Mouse (Mus musculus) heart, adult 2 months (tissue): ENCODE measurements around the gene Tnrc6a. TPM values are rescaled to one million over a fixed set of nuclear protein-coding genes. Genes with fewer than 3 reads are reported as not detected.

Experiments used
- DNase-seq, 2 experiments: peaks; one replicate each; pipeline ENCODE4 v3.0.0; 2021
- H3K27ac ChIP-seq: fragments of 200-600 bp; 2 replicates; pipeline ENCODE4 v1.8.1; 2022
- H3K27me3 ChIP-seq: fragments of 200-500 bp; 2 replicates; pipeline ENCODE4 v1.6.1; 2012; ENCODE audit warnings: mild to moderate bottlenecking, low read length, inconsistent platforms, mixed read lengths; ENCODE audit not compliant: control insufficient read depth, insufficient read depth
- H3K36me3 ChIP-seq: fragments of 200-500 bp; 2 replicates; pipeline ENCODE4 v1.6.1; 2012; ENCODE audit warnings: low read length, inconsistent platforms; ENCODE audit not compliant: control insufficient read depth, insufficient read depth
- H3K4me1 ChIP-seq: fragments of 200-500 bp; 2 replicates; pipeline ENCODE4 v1.6.1; 2011; ENCODE audit warnings: low read length; ENCODE audit not compliant: control insufficient read depth, insufficient read depth
- H3K4me3 ChIP-seq: fragments of 200-600 bp; 2 replicates; pipeline ENCODE4 v1.8.1; 2022
- H3K79me2 ChIP-seq: fragments of 200-500 bp; replicated peaks from 2 replicates; pipeline ENCODE4 v1.6.1; 2012; ENCODE audit warnings: mild to moderate bottlenecking, inconsistent platforms, low read length, moderate library complexity, mixed read lengths; ENCODE audit not compliant: control insufficient read depth, insufficient read depth
- H3K9ac ChIP-seq: fragments of 200-500 bp; 2 replicates; pipeline ENCODE4 v1.6.1; 2012; ENCODE audit warnings: low read depth, mild to moderate bottlenecking, control low read depth, inconsistent platforms, low read length, mixed read lengths
- CTCF ChIP-seq: fragments of 200-600 bp; IDR thresholded peaks from 2 replicates; pipeline ENCODE4 v1.8.1; 2022; ENCODE audit warnings: antibody characterized with exemption, mild to moderate bottlenecking, moderate library complexity
- EP300 ChIP-seq: fragments of 200-500 bp; IDR thresholded peaks from 2 replicates; pipeline ENCODE4 v1.6.1; 2011; ENCODE audit warnings: low read depth, low read length, control low read depth; ENCODE audit not compliant: insufficient read depth
- POLR2A ChIP-seq: fragments of 200-500 bp; IDR thresholded peaks from 2 replicates; pipeline ENCODE4 v1.6.1; 2011; ENCODE audit warnings: mild to moderate bottlenecking, low read depth, low read length, control low read depth; ENCODE audit not compliant: insufficient read depth
- WGBS: fragments of 180-500 bp; shearing (Covaris S2); methylation state at CpG from one replicate; pipeline ENCODE4 v1.1.7; 2018; 5-methylcytosine and 5-hydroxymethylcytosine counted together
- intact Hi-C: fragments of 180-260 bp; cut with DNase I; formaldehyde crosslinking; loops from one replicate; pipeline ENCODE4 v1.15.1; 2025
- polyA plus RNA-seq: library from polyadenylated mRNA; depleted of rRNA; stranded (reverse); fragments of >200 nt; gene quantifications from 2 replicates; pipeline ENCODE4 v1.2.3, GENCODE M21; 2012
- total RNA-seq, 2 experiments: library from RNA; stranded (reverse); gene quantifications; 2 replicates each; pipeline ENCODE4 v1.2.3; 2021

Gene Tnrc6a
- total and polyA plus RNA-seq, 3 experiments, result 22.8 to 34.2 (median 24.2) TPM

DNA sequence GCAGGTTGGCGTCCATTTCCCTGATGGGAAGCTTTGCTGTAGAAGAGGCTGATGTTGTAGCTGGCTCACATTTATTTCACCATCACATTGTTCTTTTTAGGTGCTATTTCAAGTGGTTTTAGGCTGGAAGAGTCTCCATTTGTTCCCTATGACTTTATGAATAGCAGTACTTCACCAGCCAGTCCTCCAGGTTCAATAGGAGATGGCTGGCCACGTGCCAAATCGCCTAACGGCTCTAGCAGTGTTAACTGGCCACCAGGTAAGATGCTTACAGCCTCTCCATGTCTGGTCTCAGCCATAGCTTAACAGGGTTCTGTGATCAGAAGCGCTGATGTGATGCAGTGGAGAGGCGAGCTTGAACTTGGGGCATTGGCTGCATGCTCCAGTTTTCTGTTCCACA lies 62.8 kb downstream of the Tnrc6a start:
- no peak overlapping the region for H3K27ac ChIP-seq
- 77% methylated on average over 6 of the region's 6 CpGs for WGBS
- no peaks in the 10 kb centered on the region for H3K27me3 ChIP-seq
- no peaks in the 10 kb centered on the region for H3K4me1 ChIP-seq
- TF ChIP-seq EP300 (no peak), CTCF (no peak), POLR2A (no peak)
- no peak overlapping the region for H3K4me3 ChIP-seq
- H3K9ac ChIP-seq, result no peak overlapping the region
- DNase-seq, result no peak
- H3K36me3 ChIP-seq, result peaks cover 6% of the 10 kb centered on the region; the same call in 1 of the 2 replicates
- H3K79me2 ChIP-seq, result no peaks in the 10 kb centered on the region
- intact Hi-C loops, result no loop called here

DNA sequence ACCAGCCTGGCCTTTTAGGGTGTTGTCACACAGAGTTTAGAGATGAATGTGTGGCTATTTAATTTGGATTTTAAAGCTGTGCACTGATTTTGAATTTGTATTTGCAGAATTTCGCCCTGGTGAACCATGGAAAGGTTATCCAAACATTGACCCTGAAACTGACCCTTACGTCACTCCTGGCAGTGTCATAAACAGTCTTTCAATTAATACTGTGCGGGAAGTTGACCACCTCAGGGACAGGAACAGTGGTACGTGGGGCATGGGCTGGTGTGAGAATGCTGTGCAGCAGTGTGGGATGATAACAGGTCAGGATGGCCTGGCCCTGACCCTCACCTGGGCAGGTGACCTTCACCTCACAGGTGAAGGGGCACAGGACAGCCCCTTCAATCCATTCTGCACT lies 63.6 kb downstream of the Tnrc6a start:
- no peaks in the 10 kb centered on the region for H3K27me3 ChIP-seq
- no peak overlapping the region for H3K4me3 ChIP-seq
- H3K4me1 ChIP-seq, result no peaks in the 10 kb centered on the region
- no peaks in the 10 kb centered on the region for H3K79me2 ChIP-seq
- intact Hi-C loops, result no loop called here
- 86% methylated on average over 4 of the region's 4 CpGs for WGBS
- H3K36me3 ChIP-seq, result peaks cover 6% of the 10 kb centered on the region; the same call in 1 of the 2 replicates
- TF ChIP-seq CTCF (no peak), EP300 (no peak), POLR2A (no peak)
- no peak overlapping the region for H3K27ac ChIP-seq
- no peak overlapping the region for H3K9ac ChIP-seq
- DNase-seq, result no peak

DNA sequence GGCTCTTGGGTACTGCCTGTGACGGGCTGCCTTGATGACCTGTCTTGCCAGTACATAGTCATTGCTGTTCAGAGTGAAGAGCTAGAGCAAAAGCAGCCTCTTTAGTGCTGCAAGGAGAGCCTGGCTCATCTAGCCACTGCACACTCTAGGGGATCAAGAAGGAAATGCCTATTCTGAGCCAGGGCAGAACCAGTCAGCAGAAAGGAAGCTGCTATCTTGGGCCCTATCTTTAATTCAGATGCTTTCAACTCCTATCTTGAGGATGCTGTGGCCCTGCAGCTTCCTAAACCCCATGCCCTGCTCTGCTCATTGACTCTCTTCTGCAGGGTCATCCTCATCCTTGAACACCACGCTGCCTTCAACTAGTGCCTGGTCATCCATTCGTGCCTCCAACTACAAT lies 64.8 kb downstream of the Tnrc6a start:
- intact Hi-C loops, result no loop called here
- 92% methylated on average over 3 of the region's 3 CpGs for WGBS

DNA sequence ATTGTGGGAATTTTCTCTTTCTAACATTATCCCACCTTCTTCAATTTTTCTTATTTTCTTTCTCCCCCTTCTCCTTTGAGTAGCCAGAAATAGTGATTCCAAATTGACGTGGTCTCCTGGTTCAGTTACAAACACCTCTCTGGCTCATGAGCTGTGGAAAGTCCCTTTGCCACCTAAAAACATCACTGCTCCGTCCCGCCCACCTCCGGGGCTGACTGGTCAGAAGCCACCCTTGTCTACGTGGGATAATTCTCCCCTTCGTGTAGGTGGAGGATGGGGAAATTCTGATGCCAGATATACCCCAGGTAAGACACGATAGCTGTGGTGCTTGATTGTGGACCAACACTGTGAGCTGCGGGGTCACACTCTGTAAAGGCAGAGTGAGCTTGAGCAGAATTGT lies 66.1 kb downstream of the Tnrc6a start:
- Histone ChIP-seq H3K79me2 (no peaks in the 10 kb centered on the region), H3K36me3 (0 out of 2 replicates have a peak, but pooled peaks cover 4% of the 10 kb centered on the region), H3K4me1 (no peaks in the 10 kb centered on the region), H3K27me3 (no peaks in the 10 kb centered on the region), H3K4me3 (no peak overlapping the region), H3K27ac (no peak overlapping the region), H3K9ac (no peak overlapping the region)
- TF ChIP-seq POLR2A (no peak), EP300 (no peak), CTCF (no peak)
- WGBS, result 90% methylated on average over 8 of the region's 8 CpGs
- DNase-seq, result no peak
- intact Hi-C loops, result no loop called here

More for the DNA sequence above, 64.8 kb downstream of the Tnrc6a start:
- TF ChIP-seq CTCF (no peak), EP300 (no peak), POLR2A (no peak)
- Histone ChIP-seq H3K4me3 (no peak overlapping the region), H3K4me1 (no peaks in the 10 kb centered on the region), H3K27me3 (no peaks in the 10 kb centered on the region), H3K27ac (no peak overlapping the region), H3K36me3 (peaks cover 6% of the 10 kb centered on the region; the same call in 1 of the 2 replicates), H3K79me2 (no peaks in the 10 kb centered on the region), H3K9ac (no peak overlapping the region)
- DNase-seq, result no peak

DNA sequence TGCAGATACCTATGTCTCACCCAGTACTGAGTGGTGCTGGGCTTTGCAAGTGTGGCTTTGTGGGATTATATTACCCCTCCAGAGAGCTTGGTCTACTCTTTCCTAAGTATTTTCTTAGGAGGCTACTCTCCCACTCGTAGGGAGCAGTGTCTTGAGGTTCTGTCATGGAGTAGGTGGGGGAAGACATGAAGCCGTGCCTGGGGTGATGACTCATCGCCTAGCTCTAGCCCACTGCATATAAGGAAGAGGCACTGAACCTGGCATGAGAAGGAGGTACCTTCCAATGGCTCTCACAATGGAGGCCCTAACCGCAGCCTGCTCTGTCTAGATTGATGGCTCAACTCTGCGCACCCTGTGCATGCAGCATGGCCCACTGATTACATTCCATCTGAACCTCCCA lies 68.0 kb downstream of the Tnrc6a start:
- H3K27me3 ChIP-seq, result no peaks in the 10 kb centered on the region
- 75% methylated on average over 5 of the region's 5 CpGs for WGBS
- TF ChIP-seq CTCF (no peak), POLR2A (no peak), EP300 (no peak)
- no peak overlapping the region for H3K9ac ChIP-seq
- intact Hi-C loops, result no loop called here
- H3K36me3 ChIP-seq, result no peaks in the 10 kb centered on the region
- no peak overlapping the region for H3K27ac ChIP-seq
- DNase-seq, result no peak
- no peaks in the 10 kb centered on the region for H3K4me1 ChIP-seq
- H3K79me2 ChIP-seq, result no peaks in the 10 kb centered on the region
- no peak overlapping the region for H3K4me3 ChIP-seq

DNA sequence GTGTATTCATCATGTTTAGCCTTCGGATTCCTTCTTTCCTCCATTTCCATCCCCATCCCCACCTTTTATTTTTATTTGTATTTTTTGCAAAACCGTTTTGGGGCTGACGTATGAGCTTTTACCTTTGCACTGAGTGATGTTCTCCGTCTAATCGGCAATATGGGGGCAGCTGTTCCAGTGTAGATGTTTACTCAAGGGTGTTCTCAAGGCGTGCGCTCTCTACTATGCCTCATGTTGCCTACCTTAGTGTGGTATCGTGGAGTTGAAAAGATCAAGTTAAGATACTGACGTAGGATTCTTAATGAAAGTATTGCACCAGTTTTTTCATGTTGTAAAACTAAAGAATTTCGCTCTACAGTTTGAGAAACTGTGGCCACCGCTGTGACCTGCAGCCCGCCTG lies 69.5 kb downstream of the Tnrc6a start:
- no peak overlapping the region for H3K9ac ChIP-seq
- intact Hi-C loops, result no loop called here
- TF ChIP-seq CTCF (no peak), EP300 (no peak), POLR2A (no peak)
- H3K4me1 ChIP-seq, result no peaks in the 10 kb centered on the region
- no peaks in the 10 kb centered on the region for H3K36me3 ChIP-seq
- no peak for DNase-seq
- no peaks in the 10 kb centered on the region for H3K79me2 ChIP-seq
- H3K4me3 ChIP-seq, result no peak overlapping the region
- H3K27me3 ChIP-seq, result no peaks in the 10 kb centered on the region
- WGBS, result 93% methylated on average over 12 of the region's 12 CpGs
- no peak overlapping the region for H3K27ac ChIP-seq

DNA sequence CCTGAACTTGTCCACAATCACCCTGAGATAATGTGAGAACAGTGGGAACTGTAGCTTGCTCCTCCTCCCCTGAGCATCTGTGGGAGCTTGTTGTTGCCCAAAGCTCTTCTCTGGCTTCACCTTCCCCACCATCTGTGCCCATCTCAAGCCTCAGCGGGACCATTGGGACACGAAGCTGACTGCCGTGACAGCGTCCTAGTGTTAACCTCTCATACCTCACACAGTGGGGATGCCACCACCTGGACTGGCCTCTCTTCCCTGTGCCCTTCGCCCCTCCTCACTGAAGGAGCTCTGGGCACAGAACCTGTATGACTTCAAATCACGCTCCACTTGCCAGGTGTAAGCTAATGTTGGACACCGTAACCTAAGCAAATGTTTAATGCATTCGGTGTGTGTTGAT lies 71.0 kb downstream of the Tnrc6a start:
- Histone ChIP-seq H3K36me3 (no peaks in the 10 kb centered on the region), H3K27ac (no peak overlapping the region), H3K79me2 (no peaks in the 10 kb centered on the region), H3K4me1 (no peaks in the 10 kb centered on the region), H3K4me3 (no peak overlapping the region), H3K27me3 (no peaks in the 10 kb centered on the region), H3K9ac (no peak overlapping the region)
- TF ChIP-seq CTCF, result no peak
- TF ChIP-seq EP300, result no peak
- TF ChIP-seq POLR2A, result no peak
- intact Hi-C loops, result no loop called here
- whole genome bisulfite sequencing, result 87% methylated on average over 8 of the region's 8 CpGs
- no peak for DNase-seq
